Mouse (Mus musculus) MEL (cell line): ENCODE results near the gene Msi2. TPM values are rescaled to one million over a fixed set of nuclear protein-coding genes. Genes with fewer than 3 reads are reported as not detected.

Experiments used
- DNase-seq: peaks from one replicate; pipeline ENCODE4 v3.0.0; 2011; ENCODE audit warnings: low read depth, low spot score
- H3K27ac ChIP-seq: 2 replicates; pipeline ENCODE4 v1.5.1; 2012; ENCODE audit warnings: low read depth, mild to moderate bottlenecking, control low read depth, low read length, moderate library complexity; ENCODE audit not compliant: control insufficient read depth
- H3K27me3 ChIP-seq, 2 experiments: fragments of 150-350 bp in 1 of 2; sonication (generic) in 1 of 2; 2 replicates each; pipeline ENCODE4 v1.6.1; 2012; ENCODE audit warnings: low read length in 2 of 2, mild to moderate bottlenecking in 2 of 2, improper control_type of control experiment in 1 of 2, moderate library complexity in 1 of 2; ENCODE audit not compliant: insufficient read depth in 2 of 2, control insufficient read depth in 1 of 2
- H3K36me3 ChIP-seq, 2 experiments: 2 replicates each; pipeline ENCODE4 v1.6.1; 2012 to 2014; ENCODE audit warnings: low read length in 2 of 2, improper control_type of control experiment in 1 of 2, inconsistent platforms in 1 of 2, mild to moderate bottlenecking in 1 of 2; ENCODE audit not compliant: insufficient read depth in 2 of 2, control insufficient read depth in 1 of 2
- H3K4me1 ChIP-seq, 2 experiments: fragments of 150-350 bp in 1 of 2; sonication (generic) in 1 of 2; 2 replicates each; pipeline ENCODE4 v1.6.1; 2012; ENCODE audit warnings: low read length in 2 of 2, improper control_type of control experiment in 1 of 2, mild to moderate bottlenecking in 1 of 2; ENCODE audit not compliant: insufficient read depth in 2 of 2, control insufficient read depth in 1 of 2
- H3K4me3 ChIP-seq, 2 experiments: fragments of 150-350 bp in 1 of 2; sonication (generic) in 1 of 2; 2 replicates each; pipeline ENCODE4 v1.5.1; 2012; ENCODE audit warnings: low read depth in 2 of 2, low read length in 2 of 2, mild to moderate bottlenecking in 2 of 2, moderate library complexity in 2 of 2, control low read depth in 1 of 2, improper control_type of control experiment in 1 of 2; ENCODE audit not compliant: control insufficient read depth in 1 of 2, insufficient read depth in 1 of 2
- H3K79me2 ChIP-seq: 2 replicates; pipeline ENCODE4 v1.6.1; 2012; ENCODE audit warnings: mild to moderate bottlenecking, low read length, moderate library complexity; ENCODE audit not compliant: control insufficient read depth, poor library complexity, insufficient read depth
- H3K9ac ChIP-seq: 2 replicates; pipeline ENCODE4 v1.6.1; 2012; ENCODE audit warnings: low read depth, mild to moderate bottlenecking, control low read depth, low read length, moderate library complexity; ENCODE audit not compliant: control insufficient read depth, poor library complexity, severe bottlenecking
- H3K9me3 ChIP-seq: fragments of 150-350 bp; sonication (generic); replicated peaks from 2 replicates; pipeline ENCODE4 v1.6.1; 2012; ENCODE audit warnings: mild to moderate bottlenecking, low read length, improper control_type of control experiment, moderate library complexity; ENCODE audit not compliant: insufficient read depth
- BHLHE40 ChIP-seq: IDR thresholded peaks from 2 replicates; pipeline ENCODE4 v1.6.1; 2012; ENCODE audit warnings: low read depth, mild to moderate bottlenecking, inconsistent platforms, low read length, improper control_type of control experiment, borderline replicate concordance
- CTCF ChIP-seq, 3 experiments: IDR thresholded peaks in 2 of 3; conservative IDR thresholded peaks in 1 of 3; 2 replicates each; pipeline ENCODE4 v1.5.1; 2011 to 2012; ENCODE audit warnings: low read length in 3 of 3, low read depth in 2 of 3, mild to moderate bottlenecking in 2 of 3, improper control_type of control experiment in 1 of 3, inconsistent platforms in 1 of 3, mixed read lengths in 1 of 3, moderate library complexity in 1 of 3; ENCODE audit not compliant: control insufficient read depth in 1 of 3, insufficient read depth in 1 of 3, poor library complexity in 1 of 3, severe bottlenecking in 1 of 3
- E2F4 ChIP-seq: IDR thresholded peaks from 2 replicates; pipeline ENCODE4 v1.6.1; 2011; ENCODE audit warnings: low read depth, low read length, improper control_type of control experiment, borderline replicate concordance
- ELF1 ChIP-seq: IDR thresholded peaks from 2 replicates; pipeline ENCODE4 v1.6.1; 2014; ENCODE audit warnings: low read depth, mild to moderate bottlenecking, inconsistent platforms, low read length, improper control_type of control experiment, moderate library complexity
- EP300 ChIP-seq, 2 experiments: IDR thresholded peaks; 2 replicates each; pipeline ENCODE4 v1.6.1; 2011; ENCODE audit warnings: improper control_type of control experiment in 2 of 2, low read length in 2 of 2, low read depth in 1 of 2, mild to moderate bottlenecking in 1 of 2
- ETS1 ChIP-seq: IDR thresholded peaks from 2 replicates; pipeline ENCODE4 v1.6.1; 2012; ENCODE audit warnings: low read depth, mild to moderate bottlenecking, inconsistent platforms, low read length, improper control_type of control experiment, moderate library complexity
- GABPA ChIP-seq: IDR thresholded peaks from 2 replicates; pipeline ENCODE4 v1.6.1; 2012; ENCODE audit warnings: low read depth, mild to moderate bottlenecking, inconsistent platforms, low read length, improper control_type of control experiment, moderate library complexity
- GATA1 ChIP-seq: IDR thresholded peaks from 2 replicates; pipeline ENCODE4 v1.6.1; 2011; ENCODE audit warnings: low read depth, low read length, improper control_type of control experiment
- JUND ChIP-seq: IDR thresholded peaks from 2 replicates; pipeline ENCODE4 v1.6.1; 2011; ENCODE audit warnings: low read depth, mild to moderate bottlenecking, improper control_type of control experiment, low read length
- KAT2A ChIP-seq: conservative IDR thresholded peaks from 2 replicates; pipeline ENCODE4 v1.6.1; 2012; ENCODE audit warnings: low read depth, low read length, improper control_type of control experiment, inconsistent platforms
- MAFK ChIP-seq: IDR thresholded peaks from 2 replicates; pipeline ENCODE4 v1.6.1; 2011; ENCODE audit warnings: low read depth, mild to moderate bottlenecking, low read length, improper control_type of control experiment, borderline replicate concordance
- MAX ChIP-seq: IDR thresholded peaks from 2 replicates; pipeline ENCODE4 v1.6.1; 2011; ENCODE audit warnings: low read length, improper control_type of control experiment
- MAZ ChIP-seq: IDR thresholded peaks from 2 replicates; pipeline ENCODE4 v1.6.1; 2012; ENCODE audit warnings: low read depth, mild to moderate bottlenecking, inconsistent platforms, low read length, improper control_type of control experiment
- MEF2A ChIP-seq: IDR thresholded peaks from 2 replicates; pipeline ENCODE4 v1.6.1; 2014; ENCODE audit warnings: low read depth, mild to moderate bottlenecking, inconsistent platforms, low read length, improper control_type of control experiment; ENCODE audit not compliant: poor library complexity, insufficient replicate concordance, severe bottlenecking; ENCODE audit errors: extremely low read depth
- MYB ChIP-seq: IDR thresholded peaks from 2 replicates; pipeline ENCODE4 v1.6.1; 2011; ENCODE audit warnings: mild to moderate bottlenecking, low read depth, low read length, improper control_type of control experiment
- MYC ChIP-seq: IDR thresholded peaks from 2 replicates; pipeline ENCODE4 v1.6.1; 2011; ENCODE audit warnings: low read depth, mild to moderate bottlenecking, low read length, improper control_type of control experiment, moderate library complexity
- NRF1 ChIP-seq: IDR thresholded peaks from 2 replicates; pipeline ENCODE4 v1.6.1; 2014; ENCODE audit warnings: low read depth, mild to moderate bottlenecking, inconsistent platforms, low read length, improper control_type of control experiment, moderate library complexity; ENCODE audit not compliant: poor library complexity, insufficient read depth, severe bottlenecking
- RAD21 ChIP-seq: IDR thresholded peaks from 2 replicates; pipeline ENCODE4 v1.6.1; 2011; ENCODE audit warnings: mild to moderate bottlenecking, low read depth, low read length, improper control_type of control experiment
- RCOR1 ChIP-seq: IDR thresholded peaks from 2 replicates; pipeline ENCODE4 v1.6.1; 2012; ENCODE audit warnings: low read depth, mild to moderate bottlenecking, inconsistent platforms, low read length, improper control_type of control experiment
- SIN3A ChIP-seq: IDR thresholded peaks from 2 replicates; pipeline ENCODE4 v1.6.1; 2012; ENCODE audit warnings: low read length, improper control_type of control experiment, inconsistent platforms
- TAL1 ChIP-seq: IDR thresholded peaks from 2 replicates; pipeline ENCODE4 v1.6.1; 2012; ENCODE audit warnings: mild to moderate bottlenecking, inconsistent platforms, low read length, moderate library complexity, mixed read lengths
- UBTF ChIP-seq: IDR thresholded peaks from 2 replicates; pipeline ENCODE4 v1.6.1; 2012; ENCODE audit warnings: low read depth, mild to moderate bottlenecking, inconsistent platforms, low read length, improper control_type of control experiment, moderate library complexity, borderline replicate concordance; ENCODE audit not compliant: insufficient read depth
- USF2 ChIP-seq, 2 experiments: IDR thresholded peaks; 2 replicates each; pipeline ENCODE4 v1.6.1; 2011 to 2012; ENCODE audit warnings: improper control_type of control experiment in 2 of 2, low read length in 2 of 2, borderline replicate concordance in 1 of 2, inconsistent platforms in 1 of 2, low read depth in 1 of 2, mild to moderate bottlenecking in 1 of 2; ENCODE audit not compliant: insufficient read depth in 1 of 2
- ZC3H11A ChIP-seq: IDR thresholded peaks from 2 replicates; pipeline ENCODE4 v1.6.1; 2012; ENCODE audit warnings: low read depth, mild to moderate bottlenecking, inconsistent platforms, low read length, improper control_type of control experiment
- ZMIZ1 ChIP-seq: IDR thresholded peaks from 2 replicates; pipeline ENCODE4 v1.6.1; 2012; ENCODE audit warnings: low read depth, mild to moderate bottlenecking, inconsistent platforms, low read length, improper control_type of control experiment, moderate library complexity
- ZNF384 ChIP-seq: IDR thresholded peaks from 2 replicates; pipeline ENCODE4 v1.6.1; 2012; ENCODE audit warnings: low read depth, mild to moderate bottlenecking, inconsistent platforms, low read length, improper control_type of control experiment
- polyA plus RNA-seq, 2 experiments: library from polyadenylated mRNA; stranded (reverse) in 1 of 2; unstranded in 1 of 2; fragments of >175 nt in 1 of 2; fragments of >200 nt in 1 of 2; gene quantifications; 2 replicates each; pipeline versions ENCODE4 v1.2.1 to v1.2.4; 2012; ENCODE audit warnings: low replicate concordance in 2 of 2, low read depth in 1 of 2; ENCODE audit not compliant: insufficient read length in 2 of 2, insufficient read depth in 1 of 2, missing spikeins in 1 of 2
- total RNA-seq: library from RNA; depleted of rRNA; stranded (reverse); fragments of 300-350 nt; gene quantifications from 2 replicates; pipeline ENCODE4 v1.2.3, GENCODE M21; 2012

Gene Msi2
- total and polyA plus RNA-seq, 3 experiments: 16.2 to 29.7 TPM; not detected in 1

DNA sequence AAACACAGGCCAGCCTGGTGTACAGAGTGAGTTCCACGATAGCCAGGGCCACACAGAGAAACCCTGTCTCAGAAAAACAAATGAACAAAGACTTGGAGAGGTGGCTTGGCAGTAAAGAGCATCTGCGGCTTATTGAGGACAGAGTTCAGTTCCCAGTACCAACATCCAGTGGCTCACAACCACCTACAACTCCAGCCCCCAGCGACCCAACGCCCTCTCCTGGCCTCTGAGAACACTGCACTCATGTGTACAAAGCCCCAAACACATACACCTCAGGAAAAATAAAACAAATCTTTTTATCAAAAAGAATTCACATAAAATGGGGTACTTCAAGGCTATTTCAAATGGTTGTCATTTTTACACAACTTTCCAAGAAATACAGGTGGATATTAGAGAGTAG, 78.5 kb downstream of the Msi2 start (continued):
- TF ChIP-seq RAD21 (peak; percentile 26), ZMIZ1 (no peak)

GRCm38 (mm10) chr11:88638936-88639542, 79.3 kb downstream of the Msi2 start:
- no peak for TF ChIP-seq MYC
- no peak for TF ChIP-seq GABPA
- 0 out of 2 replicates have a peak, but pooled peaks have one; percentile 21 for TF ChIP-seq NRF1
- TF ChIP-seq KAT2A: no peak
- peaks cover 0 to 11% of the 10 kb centered on the region in 2 experiments; a peak in 3 of 4 replicates for H3K36me3 ChIP-seq
- H3K27ac ChIP-seq: no peak overlapping the region
- H3K4me3 ChIP-seq: no peak overlapping the region
- peaks cover 10 to 11% of the 10 kb centered on the region in 2 experiments for H3K4me1 ChIP-seq
- no peak overlapping the region for H3K9ac ChIP-seq
- DNase-seq: no peak
- H3K79me2 ChIP-seq: 0 out of 2 replicates have a peak, but pooled peaks cover 1% of the 10 kb centered on the region
- H3K27me3 ChIP-seq: no peaks in the 10 kb centered on the region
- H3K9me3 ChIP-seq: no peaks in the 10 kb centered on the region

DNA sequence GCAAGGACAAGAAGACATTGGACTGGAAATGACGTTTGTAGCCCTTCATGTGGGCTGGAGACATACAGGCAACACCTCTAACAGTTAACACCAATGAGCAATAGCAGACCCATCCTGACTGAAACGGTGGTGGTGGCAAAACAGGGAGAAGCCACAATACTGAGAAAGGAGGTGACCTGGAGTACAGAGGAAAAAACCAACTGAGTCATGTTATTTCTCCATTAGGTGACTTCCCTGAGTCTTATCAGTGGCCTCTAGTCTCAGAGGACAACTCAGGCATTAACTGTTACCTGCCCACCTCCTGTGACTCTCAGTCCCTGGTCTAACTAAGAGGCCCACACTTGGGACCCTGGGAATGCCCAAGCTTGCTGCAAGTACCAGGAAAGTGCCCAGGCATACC, 80.1 kb downstream of the Msi2 start:
- H3K27ac ChIP-seq: peak overlapping the region; percentile 26; the same call in 1 of the 2 replicates
- 0 out of 2 replicates have a peak, but pooled peaks cover 1% of the 10 kb centered on the region for H3K79me2 ChIP-seq
- H3K9me3 ChIP-seq: no peaks in the 10 kb centered on the region
- H3K9ac ChIP-seq: no peak overlapping the region
- DNase-seq: peak; percentile 70
- H3K27me3 ChIP-seq: no peaks in the 10 kb centered on the region
- no peak overlapping the region for H3K4me3 ChIP-seq
- peaks cover 10 to 11% of the 10 kb centered on the region in 2 experiments for H3K4me1 ChIP-seq
- H3K36me3 ChIP-seq: peaks cover 0 to 11% of the 10 kb centered on the region in 2 experiments; a peak in 3 of 4 replicates
- TF ChIP-seq JUND (no peak), E2F4 (no peak), RAD21 (no peak; the same call in 1 of the 2 replicates), ZC3H11A (no peak), GATA1 (peak; percentile 85), EP300 (IDR thresholded peaks at IDR 0.05; ENCODE audit: low read depth in 1 of 2, low read length in 2 of 2) (peak; percentile 29 to 57; a peak in 3 of 4 replicates), TAL1 (no peak), MAFK (0 out of 2 replicates have a peak, but pooled peaks have one; percentile 47), BHLHE40 (no peak), SIN3A (peak; percentile 60), GABPA (no peak; the same call in 1 of the 2 replicates), MAZ (no peak), USF2 (IDR thresholded peaks at IDR 0.05; ENCODE audit: borderline replicate concordance in 1 of 2, insufficient read depth in 1 of 2, low read depth in 1 of 2, low read length in 2 of 2) (no peak), MYC (0 out of 2 replicates have a peak, but pooled peaks have one; percentile 34), MAX (0 out of 2 replicates have a peak, but pooled peaks have one; percentile 21), UBTF (no peak), MEF2A (no peak), RCOR1 (no peak), MYB (no peak), ETS1 (peak; percentile 73; the same call in 1 of the 2 replicates), ZNF384 (peak; percentile 46; the same call in 1 of the 2 replicates), CTCF (IDR thresholded peaks at IDR 0.05 in 2 of 3, conservative IDR thresholded peaks at IDR 0.05 in 1 of 3; ENCODE audit: control insufficient read depth in 1 of 3, insufficient read depth in 1 of 3, low read depth in 2 of 3, low read length in 3 of 3, poor library complexity in 1 of 3, severe bottlenecking in 1 of 3) (no peak), ELF1 (no peak)
